Mouse (Mus musculus): ENCODE measurements around the gene Zfr. TPM values are rescaled to one million over a fixed set of nuclear protein-coding genes. Genes with fewer than 3 reads are reported as not detected.

Gene Zfr
- total and polyA plus RNA-seq, 3 experiments: 47.5 to 89.8 (median 84.9) TPM

DNA sequence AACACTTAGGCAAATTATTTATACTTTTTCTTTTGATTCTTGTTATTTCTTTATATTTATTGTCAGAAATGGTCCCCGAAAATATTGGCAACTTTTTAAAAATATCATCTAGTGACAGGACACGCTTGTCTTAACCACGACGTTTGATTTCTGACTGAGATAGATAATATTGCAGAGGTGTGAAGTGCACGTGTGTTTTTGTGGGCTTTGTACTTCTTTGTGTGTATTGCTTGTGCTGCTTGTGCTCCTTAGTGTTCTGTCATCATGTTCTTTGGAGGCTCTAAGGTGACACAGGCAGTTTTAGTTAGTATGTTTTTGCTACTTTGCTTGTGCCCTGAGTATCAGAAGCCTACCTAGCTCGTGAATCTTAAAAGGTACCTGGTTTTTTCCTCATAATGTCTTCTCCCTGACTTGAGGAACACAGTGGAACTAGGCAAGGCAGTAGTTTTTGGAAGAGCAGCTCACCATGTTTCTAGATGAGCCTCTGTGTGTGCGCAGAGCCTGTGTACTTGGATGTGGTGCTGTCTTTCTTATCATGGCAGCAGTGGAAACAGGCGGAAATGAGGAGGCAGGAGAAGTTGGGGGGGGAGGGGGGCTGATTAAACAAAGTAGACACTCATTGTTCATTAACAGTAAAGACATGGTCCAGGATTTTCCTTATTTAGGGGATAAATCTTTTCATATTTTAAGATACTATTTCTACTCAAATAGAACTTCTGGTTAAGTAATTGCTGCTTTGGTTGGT, 23.5 kb downstream of the Zfr start:
- dilution Hi-C loops (cut with MboI; ENCODE audit: extremely low pct_ligation_motif_present, extremely low pct_unique_long_range_greater_than_20kb, low sequenced_read_pairs) (no loop called here), in situ Hi-C loops (cut with MboI; ENCODE audit: low pct_ligation_motif_present, low pct_unique_long_range_greater_than_20kb, low sequenced_read_pairs) (no loop called here)
- TF ChIP-seq ZMIZ1 (IDR thresholded peaks at IDR 0.05; ENCODE audit: low read depth, low read length) (no peak), POLR2AphosphoS2 (IDR thresholded peaks at IDR 0.05; ENCODE audit: low read depth, low read length) (no peak), IRF4 (IDR thresholded peaks at IDR 0.05; ENCODE audit: low read depth, low read length) (no peak), E2F4 (IDR thresholded peaks at IDR 0.05; ENCODE audit: insufficient replicate concordance, low read depth, low read length) (no peak), RCOR1 (conservative IDR thresholded peaks at IDR 0.05; ENCODE audit: low read depth, low read length) (no peak), CTCF (conservative IDR thresholded peaks at IDR 0.05 in 1 of 2, IDR thresholded peaks at IDR 0.05 in 1 of 2; ENCODE audit: low read depth in 2 of 2, low read length in 2 of 2) (no peak), HCFC1 (IDR thresholded peaks at IDR 0.05; ENCODE audit: low read depth, low read length) (no peak), MAZ (IDR thresholded peaks at IDR 0.05; ENCODE audit: low read depth, low read length) (no peak), MEF2A (IDR thresholded peaks at IDR 0.05; ENCODE audit: borderline replicate concordance, low read depth, low read length) (no peak), NRF1 (IDR thresholded peaks at IDR 0.05; ENCODE audit: low read depth, low read length) (no peak), TBP (conservative IDR thresholded peaks at IDR 0.05; ENCODE audit: low read depth, low read length) (no peak), ZC3H11A (IDR thresholded peaks at IDR 0.05; ENCODE audit: low read depth, low read length) (no peak), UBTF (IDR thresholded peaks at IDR 0.05; ENCODE audit: low read depth, low read length) (no peak)
- no peak overlapping the region for H3K9ac ChIP-seq (ENCODE audit: insufficient read depth, low read depth)
- H3K36me3 ChIP-seq (replicated peaks in 1 of 2; ENCODE audit: control insufficient read depth in 1 of 2, insufficient read depth in 1 of 2, low read length in 1 of 2): peaks cover 41 to 82% of the 10 kb centered on the region in 2 experiments
- no peak overlapping the region for H3K4me2 ChIP-seq (ENCODE audit: insufficient read depth, low read depth, poor library complexity, severe bottlenecking)
- peaks cover 3 to 4% of the 10 kb centered on the region in 2 experiments for H3K4me1 ChIP-seq (ENCODE audit: control insufficient read depth in 1 of 2, insufficient read depth in 2 of 2)
- no peak for DNase-seq (ENCODE audit: extremely low read depth)
- peaks cover 46% of the 10 kb centered on the region for H3K79me2 ChIP-seq (replicated peaks; ENCODE audit: control insufficient read depth, extremely low read depth, insufficient read depth, poor library complexity, severe bottlenecking)
- H3K27ac ChIP-seq (ENCODE audit: insufficient read depth, low read depth): no peak overlapping the region
- no peak overlapping the region for H3K4me3 ChIP-seq (replicated peaks in 1 of 3; ENCODE audit: low read depth in 2 of 3, low read length in 2 of 3, poor library complexity in 1 of 3)
- H3K27me3 ChIP-seq (replicated peaks): no peaks in the 10 kb centered on the region
- no peaks in the 10 kb centered on the region for H3K9me3 ChIP-seq (replicated peaks; ENCODE audit: low read length)

DNA sequence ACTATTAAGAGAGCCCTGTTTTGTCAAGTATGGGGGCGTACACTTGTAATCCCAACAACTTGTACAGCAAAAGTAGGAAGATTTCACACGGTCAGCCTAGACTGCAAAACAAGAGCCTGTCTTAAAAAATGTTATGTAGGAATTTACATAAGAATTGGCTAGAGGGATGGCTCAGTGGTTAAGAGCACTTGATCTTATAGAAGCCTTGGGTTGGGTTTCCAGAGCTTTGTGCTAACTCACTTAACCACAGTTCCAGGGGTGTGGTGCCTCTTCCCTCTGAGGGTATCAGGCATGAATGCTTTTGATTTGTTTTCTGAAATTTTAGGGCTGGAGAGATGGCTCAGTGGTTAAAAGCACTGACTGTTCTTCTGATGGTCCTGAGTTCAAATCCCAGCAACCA, 29.8 kb downstream of the Zfr start:
- H3K27me3 ChIP-seq (replicated peaks): no peaks in the 10 kb centered on the region
- no peaks in the 10 kb centered on the region for H3K9me3 ChIP-seq (replicated peaks; ENCODE audit: low read length)
- no peak overlapping the region for H3K4me3 ChIP-seq (replicated peaks in 1 of 3; ENCODE audit: low read depth in 2 of 3, low read length in 2 of 3, poor library complexity in 1 of 3)
- peaks cover 48 to 88% of the 10 kb centered on the region in 2 experiments for H3K36me3 ChIP-seq (replicated peaks in 1 of 2; ENCODE audit: control insufficient read depth in 1 of 2, insufficient read depth in 1 of 2, low read length in 1 of 2)
- dilution Hi-C loops (cut with MboI; ENCODE audit: extremely low pct_ligation_motif_present, extremely low pct_unique_long_range_greater_than_20kb, low sequenced_read_pairs) (no loop called here), in situ Hi-C loops (cut with MboI; ENCODE audit: low pct_ligation_motif_present, low pct_unique_long_range_greater_than_20kb, low sequenced_read_pairs) (no loop called here)
- TF ChIP-seq JUND (conservative IDR thresholded peaks at IDR 0.05; ENCODE audit: low read depth, low read length) (no peak), ETS1 (conservative IDR thresholded peaks at IDR 0.05; ENCODE audit: low read depth, low read length) (no peak), RCOR1 (conservative IDR thresholded peaks at IDR 0.05; ENCODE audit: low read depth, low read length) (no peak), NELFE (IDR thresholded peaks at IDR 0.05; ENCODE audit: low read depth, low read length) (no peak), MXI1 (IDR thresholded peaks at IDR 0.05; ENCODE audit: low read depth, low read length) (no peak), NRF1 (IDR thresholded peaks at IDR 0.05; ENCODE audit: low read depth, low read length) (no peak), ZNF384 (IDR thresholded peaks at IDR 0.05; ENCODE audit: low read depth, low read length) (no peak)
- H3K4me2 ChIP-seq (ENCODE audit: insufficient read depth, low read depth, poor library complexity, severe bottlenecking): no peak overlapping the region
- no peak for DNase-seq (ENCODE audit: extremely low read depth)
- H3K9ac ChIP-seq (ENCODE audit: insufficient read depth, low read depth): no peak overlapping the region
- H3K27ac ChIP-seq (ENCODE audit: insufficient read depth, low read depth): no peak overlapping the region
- no peaks in the 10 kb centered on the region for H3K4me1 ChIP-seq (ENCODE audit: control insufficient read depth in 1 of 2, insufficient read depth in 2 of 2)
- peaks cover 15% of the 10 kb centered on the region for H3K79me2 ChIP-seq (replicated peaks; ENCODE audit: control insufficient read depth, extremely low read depth, insufficient read depth, poor library complexity, severe bottlenecking)
